Mouse (Mus musculus) testis, postnatal 10 days (tissue): ENCODE results near the gene Cplx2.
A peak's percentile ranks its signal among the peaks of the same experiment; 100 is the strongest.

Source experiments
- DNase-seq: peaks from one replicate; pipeline ENCODE4 v3.0.0; 2021; ENCODE audit warnings: low spot score

Cplx2 gene

GRCm38 (mm10) chr13:54368181-54368580, 3.0 kb upstream of the Cplx2 start:
- no peak for DNase-seq

DNA sequence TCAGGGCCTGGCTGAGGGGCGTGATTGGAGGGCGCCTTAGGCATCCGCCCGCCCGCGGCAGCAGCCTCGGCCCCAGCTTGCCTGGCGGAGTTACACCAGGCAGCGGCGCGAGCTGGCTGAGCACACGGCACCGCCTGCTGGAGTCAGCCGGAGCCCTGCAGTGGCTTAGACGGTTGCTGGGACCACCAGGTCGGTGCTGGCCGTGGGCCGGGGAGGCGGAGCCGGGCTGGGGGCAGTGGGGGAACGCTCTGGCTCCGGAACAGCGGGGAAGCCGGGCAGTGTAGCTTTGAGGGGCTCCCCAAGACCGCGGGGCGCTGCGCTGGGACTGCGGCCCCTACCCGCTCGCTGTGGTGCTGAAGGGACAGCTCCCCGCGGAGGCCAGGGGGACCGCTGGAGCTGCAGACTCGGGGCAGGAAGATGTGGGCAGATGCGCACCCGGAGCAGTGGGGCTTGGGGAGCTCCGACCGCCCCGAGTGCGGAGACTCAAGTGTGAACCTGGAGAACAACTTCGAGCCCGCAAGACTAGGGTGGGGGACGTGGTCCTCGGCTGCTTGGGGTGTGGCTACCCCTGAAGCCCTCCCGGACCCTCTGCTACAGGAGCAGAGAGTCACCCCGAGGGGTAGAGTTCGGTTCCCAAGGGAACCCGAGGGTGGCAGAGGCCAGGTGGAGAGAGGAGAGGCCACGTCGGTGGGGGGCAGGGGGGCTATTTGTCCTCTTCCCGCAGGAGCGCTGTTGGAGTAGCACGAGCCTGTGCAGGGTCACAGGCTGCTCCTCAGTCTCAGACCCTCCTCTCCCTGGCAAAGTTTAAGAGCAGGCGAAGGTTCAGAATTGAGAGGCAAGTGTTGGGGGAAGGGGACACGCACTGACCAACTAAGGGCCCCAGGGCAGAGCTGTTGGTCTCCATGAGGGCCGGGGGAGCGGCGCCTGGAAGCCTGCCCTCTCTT, 510 bp downstream of the Cplx2 start:
- peak; percentile 93 for DNase-seq

GRCm38 (mm10) chr13:54372665-54373064, 1.5 kb downstream of the Cplx2 start:
- peak; percentile 81 for DNase-seq

GRCm38 (mm10) chr13:54374106-54374706, 3.1 kb downstream of the Cplx2 start:
- no peak for DNase-seq

- DNase-seq: no peak
Measured at GRCm38 (mm10) chr13:54375497-54376495, 4.6 kb downstream of the Cplx2 start.

GRCm38 (mm10) chr13:54376736-54377135, 5.6 kb downstream of the Cplx2 start:
- DNase-seq: no peak

DNA sequence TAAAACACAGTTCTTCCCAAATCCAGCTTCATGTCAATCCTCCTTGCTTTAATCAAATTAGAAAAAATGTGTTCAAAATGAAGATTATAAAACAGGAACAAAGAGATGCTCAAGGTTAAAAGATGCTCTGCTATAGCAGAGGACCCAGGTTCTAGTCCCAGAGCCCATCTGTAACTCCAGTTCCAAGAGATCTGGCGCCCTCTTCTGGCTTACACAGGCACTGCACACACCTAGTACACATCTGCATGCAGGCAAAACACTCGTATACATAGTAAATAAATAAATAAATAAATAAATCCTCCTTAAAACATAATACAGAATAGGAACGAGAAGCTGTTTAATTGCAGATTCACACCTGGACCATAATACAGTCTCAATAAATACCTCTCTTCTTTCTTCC, 6.9 kb downstream of the Cplx2 start:
- DNase-seq: peak; percentile 59

GRCm38 (mm10) chr13:54380421-54380820, 9.3 kb downstream of the Cplx2 start:
- DNase-seq: no peak

DNA sequence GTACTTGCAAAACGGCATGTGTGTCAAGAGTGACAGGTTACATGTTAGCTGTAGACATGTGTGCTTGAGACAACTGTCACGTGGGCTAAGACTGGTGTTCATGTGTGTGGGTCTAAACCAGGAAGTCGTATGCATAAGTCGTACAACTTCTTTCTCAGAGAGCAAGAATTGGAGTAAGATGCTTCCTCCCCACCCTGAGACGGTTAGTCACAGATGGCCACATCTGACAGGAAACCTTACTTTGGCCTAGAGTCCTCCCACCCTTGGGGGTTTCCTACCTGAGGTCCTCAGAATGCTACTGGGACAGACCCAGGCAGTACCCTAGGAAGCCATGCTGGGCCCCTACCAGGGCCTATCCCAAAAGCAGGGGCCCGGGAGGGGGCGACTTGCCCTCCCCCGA, 10.2 kb downstream of the Cplx2 start:
- DNase-seq: no peak

DNA sequence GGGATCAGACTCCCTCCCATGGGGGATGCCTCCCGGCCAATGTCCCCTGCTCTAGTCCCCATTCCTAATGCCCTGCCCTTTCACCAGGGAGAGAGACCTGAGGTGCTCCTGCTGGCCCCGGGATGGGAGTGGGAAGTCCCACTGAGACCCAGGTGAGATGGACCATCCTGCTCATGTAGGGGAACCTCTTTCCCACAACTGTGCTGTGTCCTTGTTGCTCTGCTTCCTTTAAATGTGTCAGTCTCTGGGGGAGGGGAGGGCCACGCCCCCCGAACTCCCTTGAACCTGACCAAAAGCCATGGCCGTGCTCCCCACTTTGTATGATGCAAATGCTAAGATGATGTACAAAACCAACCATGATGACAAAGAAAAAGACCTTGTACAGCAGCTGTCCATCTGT, 12.4 kb downstream of the Cplx2 start:
- DNase-seq: no peak

GRCm38 (mm10) chr13:54384518-54384917, 13.4 kb downstream of the Cplx2 start:
- DNase-seq: no peak

DNA sequence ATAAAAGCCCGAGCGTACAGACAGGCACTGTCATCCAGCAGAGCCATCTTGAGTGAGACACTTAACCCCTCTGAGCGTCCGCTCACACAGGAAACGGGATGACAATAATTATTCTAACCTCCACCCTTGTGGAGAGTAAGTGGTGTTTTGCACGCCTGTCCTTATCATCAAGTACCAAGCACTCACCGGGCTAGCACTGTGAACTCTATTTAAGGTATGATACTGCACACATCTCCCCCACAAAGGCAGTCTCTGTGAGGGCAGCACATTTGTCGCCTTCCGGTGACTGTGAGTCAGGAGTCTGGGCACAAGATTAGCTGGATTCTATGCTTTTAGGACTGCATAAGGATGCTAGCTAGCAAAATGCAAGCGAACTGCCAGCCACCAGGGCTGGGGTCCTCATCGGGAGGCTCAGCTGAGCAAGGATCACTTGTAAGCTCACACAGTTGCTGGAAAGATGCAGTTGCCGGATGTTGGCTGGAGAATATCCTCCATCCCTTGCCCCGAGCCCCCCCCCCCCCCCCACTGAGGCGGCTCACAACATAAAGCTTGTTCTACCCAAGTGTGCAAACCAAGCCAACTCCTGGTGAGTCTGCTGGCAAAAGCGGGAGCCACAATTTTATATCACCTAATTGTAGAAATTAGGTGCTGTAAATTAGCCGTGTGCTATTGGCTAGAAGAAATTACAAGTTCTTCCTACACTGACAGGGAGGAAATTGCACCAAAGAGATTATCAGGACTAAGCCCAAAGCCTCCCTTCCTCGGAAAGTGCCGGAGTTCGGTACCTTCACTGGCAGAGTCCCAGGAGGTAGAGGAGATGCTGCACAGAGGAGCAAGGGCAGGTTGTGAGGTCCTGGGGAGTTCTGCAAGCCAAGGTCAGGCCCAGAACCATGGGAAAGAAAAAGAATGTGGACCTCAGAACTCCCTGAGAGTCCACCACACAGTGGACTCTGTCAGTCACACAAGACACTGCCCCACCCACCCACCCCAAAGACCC, 14.2 kb downstream of the Cplx2 start:
- no peak for DNase-seq

- DNase-seq: peak; percentile 55
Measured at GRCm38 (mm10) chr13:54389971-54390564, 18.9 kb downstream of the Cplx2 start.

DNA sequence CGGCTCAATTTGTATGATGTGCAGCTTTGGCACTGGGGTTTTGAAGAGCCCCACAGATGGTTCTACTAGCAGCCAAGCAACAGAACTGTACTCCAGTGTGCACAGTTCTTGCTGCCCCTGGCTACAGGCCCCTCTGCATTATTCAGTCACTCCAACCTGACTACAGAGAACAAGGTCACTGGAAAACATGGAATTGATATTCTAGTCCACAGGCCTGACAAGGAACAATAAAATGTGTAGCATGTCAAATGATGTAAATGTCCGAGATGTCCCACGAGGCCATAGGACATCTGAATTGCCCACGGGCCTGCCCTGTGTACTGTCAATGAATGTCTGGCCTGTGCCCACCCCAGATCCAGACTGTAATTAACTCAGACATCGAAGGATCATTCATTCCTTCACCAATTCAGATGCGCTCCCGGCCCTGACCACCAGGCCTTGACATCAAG, 19.4 kb downstream of the Cplx2 start:
- DNase-seq: no peak

DNA sequence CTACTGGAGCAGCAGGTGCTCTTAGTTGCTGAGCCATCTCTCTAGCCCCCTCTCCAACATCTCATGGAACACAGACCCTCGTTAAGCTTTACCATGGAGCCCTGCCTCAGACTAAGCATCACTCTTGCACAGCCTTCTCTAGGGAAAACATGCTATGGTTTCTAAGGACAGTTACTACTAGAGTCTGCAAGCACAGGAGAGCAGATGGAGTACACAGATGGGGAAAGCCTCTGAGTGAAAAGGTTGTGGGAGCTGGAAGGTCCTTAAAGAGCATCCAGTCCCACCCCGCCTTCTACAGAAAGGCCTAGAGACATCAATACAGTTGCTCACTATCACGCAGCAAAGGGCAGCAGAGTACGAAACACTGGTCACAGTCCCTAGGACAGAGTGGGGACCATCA, 20.2 kb downstream of the Cplx2 start:
- DNase-seq: no peak

GRCm38 (mm10) chr13:54397069-54397468, 25.9 kb downstream of the Cplx2 start:
- DNase-seq: no peak

DNA sequence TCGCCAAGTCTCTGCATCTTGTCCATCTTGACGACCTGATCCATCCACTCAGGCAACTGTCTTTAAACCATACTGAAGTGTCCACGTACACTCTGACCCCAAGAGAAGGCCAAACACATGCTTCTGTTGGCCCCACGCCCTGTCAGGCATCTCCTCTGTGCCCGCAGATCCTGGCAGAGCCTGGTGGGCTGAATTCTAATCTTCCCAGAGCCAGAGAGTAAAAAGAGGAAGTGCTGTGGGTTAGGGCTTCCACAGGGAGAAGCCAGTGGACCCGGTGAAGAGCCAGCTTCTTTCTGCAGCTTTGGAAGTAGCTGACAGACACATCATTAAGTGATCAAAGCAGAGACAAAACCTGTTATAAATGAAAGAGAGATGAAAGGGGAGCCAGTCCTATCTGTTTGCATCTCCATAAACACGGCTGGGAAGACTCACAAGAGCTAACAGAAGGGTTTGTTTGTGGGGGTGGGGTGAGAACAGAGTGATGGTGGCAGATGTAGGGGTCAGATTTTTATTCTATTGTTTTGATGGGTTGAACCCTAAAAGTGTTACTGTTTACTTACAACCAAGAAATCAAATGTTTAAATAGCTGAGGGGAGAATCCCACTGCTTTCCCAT, 29.5 kb downstream of the Cplx2 start:
- DNase-seq: no peak

- no peak for DNase-seq
Measured at GRCm38 (mm10) chr13:54401180-54401569, 30.0 kb downstream of the Cplx2 start.

- DNase-seq: no peak
Measured at GRCm38 (mm10) chr13:54402346-54402745, 31.2 kb downstream of the Cplx2 start.
